Mouse (Mus musculus) fibroblast of lung, adult 2 months (primary cell): ENCODE results near the gene Slc26a6.

Source experiments
- DNase-seq: peaks from one replicate; pipeline ENCODE4 v3.0.0-alpha.2; 2011; ENCODE audit warnings: low read depth

Gene Slc26a6

DNA sequence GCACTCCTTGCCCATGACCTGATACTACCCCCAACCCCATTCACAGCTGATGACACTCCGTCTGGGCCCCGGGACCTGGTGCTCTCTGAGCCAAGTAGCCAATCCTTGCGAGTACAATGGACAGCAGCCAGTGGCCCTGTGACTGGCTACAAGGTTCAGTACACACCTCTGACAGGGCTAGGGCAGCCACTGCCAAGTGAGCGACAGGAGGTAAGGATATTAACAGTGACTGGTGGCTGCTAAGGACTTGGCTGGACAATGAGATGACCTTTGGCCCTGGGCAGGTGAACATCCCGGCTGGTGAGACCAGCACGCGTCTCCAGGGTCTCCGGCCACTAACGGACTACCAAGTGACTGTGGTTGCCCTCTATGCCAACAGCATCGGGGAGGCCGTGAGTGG, 102.8 kb downstream of the Slc26a6 start:
- no peak for DNase-seq
